Mouse (Mus musculus) heart, postnatal 25 days (tissue): ENCODE results near the gene Commd1. TPM values are rescaled to one million over a fixed set of nuclear protein-coding genes. Genes with fewer than 3 reads are reported as not detected.

Experiments used
- DNase-seq: peaks from one replicate; pipeline ENCODE4 v3.0.0; 2022; ENCODE audit warnings: low spot score
- intact Hi-C: fragments of 180-260 bp; cut with DNase I; formaldehyde crosslinking; loops from one replicate; pipeline ENCODE4 v1.15.1; 2025
- total RNA-seq, 2 experiments: library from RNA; stranded (reverse); gene quantifications; 2 replicates each; pipeline ENCODE4 v1.2.3; 2021

Commd1 gene
- total RNA-seq, 2 experiments from 2014 or later = 147 to 169 TPM

DNA sequence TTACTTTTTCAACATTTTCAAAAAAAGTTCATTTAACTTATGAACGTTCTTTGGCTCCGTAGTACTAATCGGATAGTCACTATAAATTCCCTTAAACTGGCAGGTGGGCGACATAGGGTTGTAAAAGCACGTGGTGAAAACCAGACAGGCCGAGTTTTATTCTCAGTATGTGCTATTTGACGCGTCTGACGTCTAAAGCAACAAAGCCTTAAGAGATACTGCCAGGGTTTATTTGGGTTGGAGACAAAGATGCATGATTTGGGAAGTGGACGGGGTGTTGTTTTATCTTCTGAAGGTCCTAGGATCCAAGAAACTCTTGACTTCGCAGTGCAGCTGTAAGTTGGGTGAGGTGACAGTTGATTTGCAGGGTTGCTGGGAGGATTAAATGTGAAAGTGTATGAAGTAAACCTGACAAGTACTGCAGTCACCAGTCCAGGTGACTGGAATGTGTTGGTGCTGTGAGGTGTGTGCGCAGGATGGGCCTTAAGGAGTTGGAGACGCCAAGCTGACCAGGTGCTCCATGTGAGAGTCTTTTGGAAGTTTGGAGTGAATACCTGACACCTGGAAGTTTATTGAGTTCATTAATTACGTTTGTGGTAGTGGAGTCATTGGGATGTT is 9.1 kb upstream of the Commd1 start:
- no peak for DNase-seq
- intact Hi-C loops = loop anchor here (2.0 to 5.0 kb wide), 3 partner anchors 17 to 156 kb away; no protein-coding TSS in a partner anchor

DNA sequence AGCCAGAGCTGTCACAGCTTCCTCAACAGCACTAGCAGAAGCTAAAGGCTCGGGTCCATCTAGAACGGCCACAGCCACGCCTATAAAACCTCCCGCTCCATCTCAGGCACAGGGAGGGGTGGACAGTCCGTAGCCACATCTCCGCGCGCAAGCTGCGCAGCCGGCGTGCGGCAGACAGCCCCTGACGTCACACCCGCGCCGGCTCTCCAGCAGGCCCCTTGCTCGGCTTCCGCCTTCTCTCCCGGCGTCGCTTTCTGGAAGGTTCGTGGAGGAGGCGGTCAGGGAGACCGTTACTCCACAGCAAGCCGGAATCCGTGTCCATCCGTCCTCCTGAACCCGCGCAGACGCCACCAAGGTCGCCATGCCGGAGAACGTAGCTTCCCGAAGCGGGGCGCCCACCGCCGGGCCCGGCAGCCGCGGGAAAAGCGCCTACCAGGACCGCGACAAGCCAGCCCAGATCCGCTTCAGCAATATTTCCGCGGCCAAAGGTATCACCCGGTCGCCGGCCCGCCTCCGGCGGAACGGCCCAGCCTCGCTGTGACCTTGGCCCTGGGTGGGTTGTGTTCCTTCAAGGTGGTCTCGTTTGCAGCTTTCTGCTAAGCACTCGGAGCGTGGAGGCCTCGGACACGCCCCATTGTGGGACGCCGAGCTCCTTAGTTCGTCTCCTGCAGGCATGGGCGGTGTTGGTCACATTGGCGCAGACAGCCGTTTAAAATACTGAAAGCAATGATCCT is 8.4 kb upstream of the Commd1 start, which contains the start of gene Cct4:
Cct4 (plus strand) TSS at position 127 of the 734 bp plus-strand sequence.
- intact Hi-C loops = loop anchor here (2.0 to 5.0 kb wide), 3 partner anchors 18 to 157 kb away; no protein-coding TSS in a partner anchor
- DNase-seq = peak; percentile 88

DNA sequence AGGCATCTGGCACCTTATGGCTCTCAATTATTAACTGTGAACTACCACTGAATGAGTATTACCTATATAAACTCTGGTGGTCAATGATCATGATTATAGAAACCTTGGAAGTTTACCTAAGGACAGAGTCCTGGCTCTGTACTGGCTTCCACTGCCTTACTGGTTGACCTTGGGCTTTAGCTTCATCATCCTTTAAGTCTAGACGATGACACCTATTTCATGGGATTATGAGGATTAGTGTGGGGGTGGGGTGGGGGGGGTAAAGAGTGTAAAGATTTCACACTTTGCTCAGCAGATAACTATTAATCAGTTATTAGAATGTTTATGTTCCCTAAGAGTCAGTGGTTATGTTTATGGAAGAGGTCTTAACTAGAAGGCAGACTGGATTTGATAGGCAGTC is 7.6 kb upstream of the Commd1 start:
- intact Hi-C loops = loop anchor here (2.0 to 10.0 kb wide), 6 partner anchors 19 to 575 kb away; partner anchors contain the start of genes Ahsa2 and Xpo1
- no peak for DNase-seq

DNA sequence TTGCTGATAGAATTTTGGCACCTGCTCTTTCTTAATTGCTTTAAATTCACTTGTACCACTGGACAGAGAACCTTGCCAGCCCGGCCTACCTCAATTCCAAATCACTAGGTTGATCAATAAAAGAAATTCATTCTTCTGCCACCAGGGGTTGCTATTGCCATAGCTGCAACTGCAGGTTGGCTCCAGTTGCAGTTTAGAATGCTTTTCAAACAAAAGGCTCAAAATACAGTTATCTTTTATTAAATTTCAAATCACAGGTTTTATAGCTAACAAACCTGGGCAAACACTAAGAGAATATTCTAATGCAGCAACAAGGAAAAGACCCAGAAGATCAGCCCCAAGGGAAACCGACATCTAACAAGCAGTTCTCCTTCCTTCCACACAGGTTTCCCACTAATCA is 5.2 kb upstream of the Commd1 start:
- no peak for DNase-seq
- intact Hi-C loops = loop anchor here (2.0 to 10.0 kb wide), 4 partner anchors 270 to 577 kb away; partner anchors contain the start of genes Ahsa2 and Xpo1

- no peak for DNase-seq
- intact Hi-C loops = loop anchor here (5.0 to 10.0 kb wide), 3 partner anchors 272 to 579 kb away; partner anchors contain the start of genes Ahsa2 and Xpo1
Observed at GRCm38 (mm10) chr11:22985510-22985909, 3.3 kb upstream of the Commd1 start.

GRCm38 (mm10) chr11:22982846-22983245 is 664 bp upstream of the Commd1 start:
- intact Hi-C loops = loop anchor here (5.0 to 10.0 kb wide), 3 partner anchors 512 to 756 kb away; partner anchors contain the start of gene Ahsa2
- no peak for DNase-seq

DNA sequence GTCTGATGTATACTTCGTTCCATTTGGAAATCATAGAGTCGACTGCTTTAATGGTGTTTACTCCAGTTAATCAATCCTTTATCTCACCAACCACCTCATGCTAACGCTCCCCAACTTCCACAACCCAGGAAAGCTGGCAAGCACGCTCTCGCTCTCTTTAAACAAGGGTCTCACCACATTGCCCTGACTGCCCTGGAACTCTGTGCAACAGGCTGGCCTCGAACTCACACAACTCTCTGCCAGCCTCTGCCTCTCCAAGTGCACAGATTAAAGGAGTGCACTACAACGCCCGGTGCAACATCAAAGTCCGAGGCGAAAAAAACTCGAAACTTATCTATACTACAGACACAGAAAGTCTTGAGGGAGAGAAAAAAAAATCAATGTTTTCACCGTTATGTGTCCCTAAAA is 635 bp downstream of the Commd1 start:
- intact Hi-C loops = loop anchor here (5.0 to 10.0 kb wide), 3 partner anchors 513 to 754 kb away; partner anchors contain the start of gene Ahsa2

DNA sequence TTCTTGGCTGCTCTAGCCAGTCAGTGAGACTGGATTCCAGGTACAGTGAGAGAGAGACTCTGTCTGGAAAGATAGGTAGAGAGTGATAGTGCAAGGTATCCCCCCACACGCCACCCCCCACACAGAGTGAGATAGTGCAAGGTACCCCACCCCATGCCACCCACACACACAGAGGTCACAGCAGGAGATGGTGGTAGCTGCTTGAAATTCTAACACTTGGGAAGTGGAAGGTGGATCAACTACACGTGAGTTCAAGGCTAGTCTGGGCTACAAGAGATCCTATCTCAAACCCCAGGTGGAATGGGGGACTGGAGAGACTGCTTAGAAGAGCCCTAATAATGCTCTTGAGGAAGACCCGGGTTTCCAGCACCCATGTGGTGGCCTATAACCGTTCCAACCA is 1.1 kb downstream of the Commd1 start:
- no peak for DNase-seq
- intact Hi-C loops = loop anchor here (5.0 to 10.0 kb wide), 3 partner anchors 514 to 754 kb away; partner anchors contain the start of gene Ahsa2

More for the DNA sequence above, 635 bp downstream of the Commd1 start:
- no peak for DNase-seq

DNA sequence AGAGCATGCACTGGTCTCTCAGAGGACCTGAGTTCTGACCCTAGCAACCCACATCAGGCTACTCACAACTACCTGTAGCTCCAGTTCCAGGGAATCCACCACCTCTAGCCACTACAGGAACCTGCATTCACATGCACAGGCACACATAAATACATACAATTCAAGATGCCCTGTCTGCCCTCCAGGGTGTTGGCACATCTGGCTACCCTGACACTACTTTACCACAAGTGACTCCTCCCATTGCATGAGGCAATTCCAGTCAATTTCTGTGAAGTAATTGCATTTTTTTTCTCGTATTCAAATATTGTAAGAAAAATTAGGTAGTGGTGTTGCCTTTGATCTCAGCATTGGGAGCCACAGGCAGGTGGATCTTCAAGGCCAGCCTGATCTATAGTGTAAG is 3.0 kb downstream of the Commd1 start:
- DNase-seq = no peak
- intact Hi-C loops = loop anchor here (10.0 kb wide), 2 partner anchors 464 to 694 kb away; partner anchors contain the start of gene Tmem17

DNA sequence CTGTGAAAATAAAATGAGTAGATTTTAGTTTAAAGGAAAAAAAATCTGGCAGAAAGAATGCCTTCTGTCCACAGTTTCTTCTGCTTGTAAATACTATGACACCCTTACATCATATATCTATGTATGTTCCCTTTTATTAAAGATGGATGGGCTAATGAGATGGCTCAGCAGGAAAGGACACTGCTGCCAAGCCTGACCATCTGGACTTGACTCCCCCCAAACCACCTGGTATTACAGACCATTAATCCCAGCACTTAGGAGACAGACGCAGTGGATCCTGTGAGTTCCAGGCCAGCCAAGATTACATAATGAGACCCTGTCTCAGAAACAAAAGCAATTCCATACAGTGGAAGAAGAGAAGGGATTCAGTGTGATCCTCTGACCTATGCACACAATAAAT is 3.5 kb downstream of the Commd1 start:
- no peak for DNase-seq

GRCm38 (mm10) chr11:22978215-22978614 is 4.0 kb downstream of the Commd1 start:
- intact Hi-C loops = loop anchor here (10.0 kb wide), 2 partner anchors 463 to 693 kb away; partner anchors contain the start of gene Tmem17
- no peak for DNase-seq

More for the DNA sequence above, 3.5 kb downstream of the Commd1 start:
- intact Hi-C loops = loop anchor here (10.0 kb wide), 2 partner anchors 464 to 694 kb away; partner anchors contain the start of gene Tmem17

DNA sequence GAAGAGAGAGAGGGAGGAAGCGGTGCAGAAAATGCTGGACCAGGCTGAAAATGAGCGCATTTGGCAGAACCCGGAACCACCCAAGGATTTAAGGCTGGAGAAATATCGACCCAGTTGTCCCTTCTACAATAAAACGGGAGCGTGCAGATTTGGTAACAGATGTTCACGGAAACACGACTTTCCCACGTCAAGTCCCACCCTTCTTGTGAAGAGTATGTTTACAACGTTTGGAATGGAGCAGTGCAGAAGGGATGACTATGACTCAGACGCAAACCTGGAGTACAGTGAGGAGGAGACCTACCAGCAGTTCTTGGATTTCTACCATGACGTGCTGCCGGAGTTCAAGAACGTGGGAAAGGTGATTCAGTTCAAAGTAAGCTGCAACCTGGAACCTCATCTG is 8.6 kb downstream of the Commd1 start:
- intact Hi-C loops = loop anchor here (10.0 kb wide), 2 partner anchors 459 to 689 kb away; partner anchors contain the start of gene Tmem17
- no peak for DNase-seq

GRCm38 (mm10) chr11:22972746-22973526 is 9.2 kb downstream of the Commd1 start:
- peak; percentile 71 for DNase-seq
- intact Hi-C loops = loop anchor here (10.0 kb wide), 2 partner anchors 458 to 688 kb away; partner anchors contain the start of gene Tmem17

GRCm38 (mm10) chr11:22971835-22972709 is 10.1 kb downstream of the Commd1 start, which contains the start of gene Zrsr1:
Zrsr1 (plus strand) TSS chr11:22972005.
- DNase-seq = peak; percentile 56
- intact Hi-C loops = loop anchor here (10.0 kb wide), 2 partner anchors 457 to 687 kb away; partner anchors contain the start of gene Tmem17

DNA sequence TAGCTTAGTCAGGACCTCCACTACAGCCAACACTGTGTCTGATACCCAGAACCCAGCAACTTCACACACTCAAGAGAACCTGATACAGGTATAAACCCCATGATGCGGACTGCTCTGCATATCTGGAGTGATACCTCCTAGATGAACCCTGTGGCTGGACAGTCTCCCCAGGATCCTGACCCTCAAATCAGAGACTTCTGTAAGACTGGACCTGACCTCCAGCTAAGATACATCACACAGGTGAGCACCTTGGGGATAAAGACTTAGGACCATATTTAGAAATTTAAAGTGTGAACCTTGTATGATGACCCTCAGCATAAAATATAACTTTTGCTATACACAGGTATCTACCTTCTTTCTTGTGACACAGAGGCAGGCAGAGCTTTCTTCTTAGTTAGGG is 11.6 kb downstream of the Commd1 start:
- intact Hi-C loops = loop anchor here (10.0 kb wide), 2 partner anchors 456 to 686 kb away; partner anchors contain the start of gene Tmem17
- DNase-seq = no peak

DNA sequence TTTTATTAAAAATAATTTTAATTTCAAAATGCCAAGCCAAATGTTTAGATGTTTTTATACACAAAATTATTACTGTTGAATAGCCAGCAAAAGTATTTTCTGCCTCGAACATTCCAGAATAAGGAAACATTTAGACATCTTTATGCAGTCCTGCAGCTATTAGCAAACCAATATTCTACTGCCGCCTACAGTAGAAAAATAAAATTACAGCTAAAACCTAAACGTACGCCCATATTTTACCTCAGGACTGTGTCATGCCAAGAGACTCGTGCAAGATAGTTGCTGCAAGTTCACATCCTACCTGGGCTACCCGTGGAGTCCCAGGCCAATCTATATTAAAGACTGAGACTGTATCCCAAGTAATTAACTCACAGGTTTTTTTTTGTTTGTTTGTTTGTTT is 12.7 kb downstream of the Commd1 start:
- no peak for DNase-seq
- intact Hi-C loops = loop anchor here (10.0 kb wide), 1 partner anchor 745 kb away; no protein-coding TSS in a partner anchor

- intact Hi-C loops = loop anchor here (10.0 kb wide), 1 partner anchor 741 kb away; no protein-coding TSS in a partner anchor
Observed at GRCm38 (mm10) chr11:22965503-22965902, 16.7 kb downstream of the Commd1 start.

GRCm38 (mm10) chr11:22964401-22964800 is 17.8 kb downstream of the Commd1 start:
- intact Hi-C loops = loop anchor here (10.0 kb wide), 1 partner anchor 740 kb away; no protein-coding TSS in a partner anchor
- DNase-seq = no peak

More at GRCm38 (mm10) chr11:22965503-22965902, 16.7 kb downstream of the Commd1 start:
- DNase-seq = no peak
